Mouse (Mus musculus) CH12.LX (cell line): ENCODE results near the gene Sycp3.

Source experiments
- CTCF ChIP-seq, 2 experiments: IDR thresholded peaks in 1 of 2; conservative IDR thresholded peaks in 1 of 2; 2 replicates each; pipeline ENCODE4 v1.5.1; 2011 to 2012; ENCODE audit warnings: low read depth in 2 of 2, low read length in 2 of 2, improper control_type of control experiment in 1 of 2, inconsistent platforms in 1 of 2, mild to moderate bottlenecking in 1 of 2, moderate library complexity in 1 of 2
- E2F4 ChIP-seq: IDR thresholded peaks from 2 replicates; pipeline ENCODE4 v1.6.1; 2011; ENCODE audit warnings: low read depth, low read length, improper control_type of control experiment; ENCODE audit not compliant: insufficient replicate concordance
- EP300 ChIP-seq: IDR thresholded peaks from 2 replicates; pipeline ENCODE4 v1.6.1; 2011; ENCODE audit warnings: low read length, improper control_type of control experiment
- MXI1 ChIP-seq: IDR thresholded peaks from 2 replicates; pipeline ENCODE4 v1.6.1; 2011; ENCODE audit warnings: mild to moderate bottlenecking, low read depth, low read length, improper control_type of control experiment
- POLR2A ChIP-seq: IDR thresholded peaks from 2 replicates; pipeline ENCODE4 v1.6.1; 2011; ENCODE audit warnings: low read depth, mild to moderate bottlenecking, improper control_type of control experiment, low read length
- POLR2AphosphoS2 ChIP-seq: IDR thresholded peaks from 2 replicates; pipeline ENCODE4 v1.6.1; 2011; ENCODE audit warnings: low read depth, low read length, improper control_type of control experiment
- RCOR1 ChIP-seq: conservative IDR thresholded peaks from 2 replicates; pipeline ENCODE4 v1.6.1; 2012; ENCODE audit warnings: low read depth, mild to moderate bottlenecking, inconsistent platforms, low read length, improper control_type of control experiment
- SMC3 ChIP-seq: IDR thresholded peaks from 2 replicates; pipeline ENCODE4 v1.6.1; 2011; ENCODE audit warnings: low read depth, low read length, improper control_type of control experiment
- TCF12 ChIP-seq: IDR thresholded peaks from 2 replicates; pipeline ENCODE4 v1.6.1; 2014; ENCODE audit warnings: low read depth, mild to moderate bottlenecking, inconsistent platforms, low read length, improper control_type of control experiment
- UBTF ChIP-seq: IDR thresholded peaks from 2 replicates; pipeline ENCODE4 v1.6.1; 2012; ENCODE audit warnings: low read depth, mild to moderate bottlenecking, inconsistent platforms, low read length, improper control_type of control experiment, moderate library complexity
- USF1 ChIP-seq: IDR thresholded peaks from 2 replicates; pipeline ENCODE4 v1.6.1; 2014; ENCODE audit warnings: low read depth, mild to moderate bottlenecking, inconsistent platforms, low read length, improper control_type of control experiment
- ZMIZ1 ChIP-seq: IDR thresholded peaks from 2 replicates; pipeline ENCODE4 v1.6.1; 2012; ENCODE audit warnings: low read depth, mild to moderate bottlenecking, inconsistent platforms, low read length, improper control_type of control experiment
- ZNF384 ChIP-seq: IDR thresholded peaks from 2 replicates; pipeline ENCODE4 v1.6.1; 2012; ENCODE audit warnings: low read depth, low read length, improper control_type of control experiment, inconsistent platforms

- TF ChIP-seq CTCF (conservative IDR thresholded peaks at IDR 0.05 in 1 of 2, IDR thresholded peaks at IDR 0.05 in 1 of 2; ENCODE audit: low read depth in 2 of 2, low read length in 2 of 2) (peak; percentile 60 to 92; a peak in 3 of 4 replicates), ZMIZ1 (no peak), MXI1 (no peak), UBTF (no peak), EP300 (no peak), SMC3 (peak; percentile 97), TCF12 (no peak), POLR2AphosphoS2 (no peak), RCOR1 (no peak), POLR2A (no peak), E2F4 (no peak), ZNF384 (no peak), USF1 (no peak)
Measured at GRCm38 (mm10) chr10:88426158-88426816, 33.1 kb upstream of the Sycp3 start.
